Mouse (Mus musculus): ENCODE measurements around the gene Mycl.
"Not testable (repeated sequence)": the region's sequence is repeated elsewhere in the genome, so short reads cannot be mapped to it uniquely, and the experiment has no call there.

Mycl gene

GRCm38 (mm10) chr4:122981930-122982329, 13.5 kb upstream of the Mycl start:
- no peak for DNase-seq

GRCm38 (mm10) chr4:122982537-122982936, 12.9 kb upstream of the Mycl start:
- no peak for DNase-seq

GRCm38 (mm10) chr4:122983486-122984261, 11.8 kb upstream of the Mycl start:
- no peak for DNase-seq

- peak; percentile 47 to 71 for DNase-seq
These were observed 10.3 kb upstream of the Mycl start for GRCm38 (mm10) chr4:122985110-122985509.

- no peak for DNase-seq
These were observed 8.0 kb upstream of the Mycl start for GRCm38 (mm10) chr4:122987421-122987820.

GRCm38 (mm10) chr4:122988004-122988403, 7.4 kb upstream of the Mycl start:
- DNase-seq: peak; percentile 25 to 45

- DNase-seq: no peak
These were observed 4.3 kb upstream of the Mycl start for GRCm38 (mm10) chr4:122991177-122991576.

GRCm38 (mm10) chr4:122992276-122992675, 3.2 kb upstream of the Mycl start:
- DNase-seq: no peak

GRCm38 (mm10) chr4:122996221-122996617, 767 bp downstream of the Mycl start:
- peak in 1 of 2 experiments; percentile 71 for DNase-seq

GRCm38 (mm10) chr4:122996618-122997381, 1.3 kb downstream of the Mycl start:
- peak; percentile 56 to 68 for DNase-seq

- DNase-seq: peak; percentile 58 to 60
These were observed 3.2 kb downstream of the Mycl start for GRCm38 (mm10) chr4:122998537-122999262.

- no peak for DNase-seq
These were observed 3.8 kb downstream of the Mycl start for GRCm38 (mm10) chr4:122999263-122999691.

- no peak for DNase-seq
These were observed 4.7 kb downstream of the Mycl start for GRCm38 (mm10) chr4:123000130-123000529.

GRCm38 (mm10) chr4:123000617-123001342, 5.3 kb downstream of the Mycl start:
- no peak for DNase-seq

GRCm38 (mm10) chr4:123005054-123005966, 9.9 kb downstream of the Mycl start:
- peak; percentile 47 to 70 for DNase-seq

- DNase-seq: not testable (repeated sequence)
These were observed 17.0 kb downstream of the Mycl start for GRCm38 (mm10) chr4:123012501-123012900.

GRCm38 (mm10) chr4:123013346-123013945, 18.0 kb downstream of the Mycl start:
- DNase-seq: no peak

GRCm38 (mm10) chr4:123013949-123014406, 18.5 kb downstream of the Mycl start:
- no peak for DNase-seq

- DNase-seq: no peak
These were observed 19.2 kb downstream of the Mycl start for GRCm38 (mm10) chr4:123014501-123015282.

- DNase-seq: peak; percentile 97
These were observed 21.1 kb downstream of the Mycl start, which contains the start of gene Trit1 for GRCm38 (mm10) chr4:123016451-123016957. TSS of gene Trit1 (plus strand) at chr4:123016597.

All from kidney, postnatal 4 days (tissue).